Mouse (Mus musculus) C3H10T1/2 (cell line): Measurements from ENCODE around the gene Gen1. TPM values are rescaled to one million over a fixed set of nuclear protein-coding genes. Genes with fewer than 3 reads are reported as not detected.

Experiments used
- polyA plus RNA-seq, 2 experiments: library from polyadenylated mRNA; unstranded; fragments of >200 nt; fragmentation: generic; extraction: Trizol; gene quantifications; one replicate each; pipeline ENCODE4 v1.2.1; 2012; ENCODE audit warnings: missing spikeins in 2 of 2

Gen1 gene
- polyA plus RNA-seq = 1 to 10 TPM in 1 of 2 experiments, under 1 TPM in 1; 0.59 to 1.9 TPM

GRCm38 (mm10) chr12:11265382-11266281 is at the start of gene Gen1, which contains the start of gene Smc6:
Gene Gen1, minus strand, starts transcription at chr12:11265801.
Gene Smc6, plus strand, starts transcription at chr12:11265886.

DNA sequence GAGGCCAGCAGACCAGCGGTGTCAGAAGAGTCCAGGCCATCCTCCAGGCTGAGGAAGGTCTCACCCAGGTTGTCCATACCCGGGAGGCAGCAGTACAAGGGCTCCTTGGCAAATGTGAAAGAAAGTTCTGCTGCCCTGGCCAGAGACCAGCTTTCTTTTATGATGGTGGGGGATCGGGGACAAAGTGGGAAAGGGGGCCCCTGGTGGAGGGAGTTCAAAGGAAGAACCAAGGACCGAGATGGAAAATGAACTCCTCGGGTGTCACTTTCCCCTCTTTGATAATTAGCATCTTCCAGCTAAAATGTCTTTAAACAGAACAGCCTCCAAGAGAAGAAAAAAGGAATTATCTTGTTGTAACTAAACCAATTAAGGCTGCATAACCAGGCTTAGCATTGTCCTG is 56.7 kb downstream of the Gen1 start, which contains the start of gene Msgn1:
Msgn1 (minus strand) TSS at position 101 of the 400 bp plus-strand sequence.

Other genes with a start within 250 kb of the Gen1 start
- not detected for gene Kcns3, start 114.7 kb downstream of the Gen1 start, polyA plus RNA-seq
- not detected for gene Msgn1, start 56.8 kb downstream of the Gen1 start, polyA plus RNA-seq
- 1 to 10 TPM; 1.1 to 8.0 TPM for gene Smc6, start 85 bp upstream of the Gen1 start, polyA plus RNA-seq
- gene Vsnl1, start 170.8 kb upstream of the Gen1 start, polyA plus RNA-seq = under 1 TPM in 1 of 2 experiments, not detected in 1; 0.09 TPM
- gene Rad51ap2, start 190.3 kb upstream of the Gen1 start, polyA plus RNA-seq = not detected